In genomic region chr6:135972481-135972880, GRCm38 (mm10) we compare ENCODE assay signal across 29 mouse cellular contexts.
DNase-seq lines count a peak whose midpoint lies in the region; ATAC-seq and TF ChIP-seq lines count a peak whose summit lies in the region.
"Had no signal": no experiment of that assay in that cellular context is flagged by ENCODE, and none has a peak within 500 bp of the region (broad histone marks: within the 10 kb centered on the region; RNA-seq: fewer than 3 reads in every experiment).

No protein-coding gene starts in this region.

- H3K9me3 ChIP-seq in hindbrain, postnatal 0 days (ENCODE audit: low read length) = no peaks in the 10 kb centered on the region
- no peaks in the 10 kb centered on the region for H3K9me3 ChIP-seq in hindbrain, embryonic 13.5 days
- no peaks in the 10 kb centered on the region for H3K9me3 ChIP-seq in midbrain, postnatal 0 days (ENCODE audit: low read length)
- H3K9me3 ChIP-seq in midbrain, embryonic 14.5 days (ENCODE audit: control insufficient read depth, low read length) = no peaks in the 10 kb centered on the region
- H3K9me3 ChIP-seq: embryonic facial prominence, embryonic 15.5 days; heart, embryonic 10.5 days; heart, embryonic 13.5 days; hindbrain, embryonic 12.5 days had no signal

- H3K4me2 ChIP-seq in hindbrain, postnatal 0 days (ENCODE audit: low read depth, low read length) = no peak overlapping the region
- no peak overlapping the region for H3K4me2 ChIP-seq in hindbrain, embryonic 13.5 days
- H3K4me2 ChIP-seq in midbrain, postnatal 0 days (ENCODE audit: low read depth, low read length, poor library complexity, severe bottlenecking) = no peak overlapping the region
- H3K4me2 ChIP-seq in midbrain, embryonic 14.5 days (ENCODE audit: low read length) = no peak overlapping the region
- H3K4me2 ChIP-seq: embryonic facial prominence, embryonic 15.5 days; heart, embryonic 13.5 days; hindbrain, embryonic 12.5 days had no signal

- TF ChIP-seq CTCF in hindbrain, postnatal 0 days (IDR thresholded peaks at IDR 0.05; ENCODE audit: low read depth) = no peak
- TF ChIP-seq CTCF in midbrain, postnatal 0 days (IDR thresholded peaks at IDR 0.05) = no peak

- no peaks in the 10 kb centered on the region for H3K36me3 ChIP-seq in hindbrain, postnatal 0 days (ENCODE audit: insufficient read depth, low read length)
- H3K36me3 ChIP-seq in hindbrain, embryonic 13.5 days = no peaks in the 10 kb centered on the region
- H3K36me3 ChIP-seq in midbrain, postnatal 0 days (ENCODE audit: insufficient read depth, low read length) = no peaks in the 10 kb centered on the region
- H3K36me3 ChIP-seq in midbrain, embryonic 14.5 days (ENCODE audit: control insufficient read depth, insufficient read depth, low read length) = no peaks in the 10 kb centered on the region
- H3K36me3 ChIP-seq: embryonic facial prominence, embryonic 15.5 days; G1E; heart, embryonic 10.5 days; heart, embryonic 13.5 days; hindbrain, embryonic 12.5 days had no signal

- no peak for ATAC-seq in cerebellum, adult (ENCODE audit: insufficient number of reproducible peaks, low FRiP score, low TSS enrichment)
- no peak for ATAC-seq in hindbrain, postnatal 0 days
- ATAC-seq in hindbrain, embryonic 13.5 days (ENCODE audit: low FRiP score) = no peak
- no peak for ATAC-seq in midbrain, postnatal 0 days (ENCODE audit: low FRiP score)
- no peak for ATAC-seq in midbrain, embryonic 14.5 days (ENCODE audit: low FRiP score, low TSS enrichment)
- ATAC-seq: forebrain, embryonic 14.5 days; forebrain, postnatal 0 days; hindbrain, embryonic 16.5 days; inflammation-experienced regulatory T-cells, adult 6 months; intestine, embryonic 16.5 days; Patski had no signal

- WGBS in hindbrain, postnatal 0 days = 49% methylated on average over 9 of the region's 9 CpGs
- WGBS in hindbrain, embryonic 13.5 days = 71% methylated on average over 9 of the region's 9 CpGs
- WGBS in midbrain, postnatal 0 days = 58% methylated on average over 9 of the region's 9 CpGs
- WGBS in midbrain, embryonic 14.5 days = 69% methylated on average over 9 of the region's 9 CpGs

- no peaks in the 10 kb centered on the region for H3K27me3 ChIP-seq in hindbrain, postnatal 0 days (ENCODE audit: insufficient read depth, low read length)
- H3K27me3 ChIP-seq in hindbrain, embryonic 13.5 days = no peaks in the 10 kb centered on the region
- H3K27me3 ChIP-seq in midbrain, postnatal 0 days (ENCODE audit: insufficient read depth, low read length) = no peaks in the 10 kb centered on the region
- H3K27me3 ChIP-seq in midbrain, embryonic 14.5 days (ENCODE audit: control insufficient read depth, insufficient read depth, low read length) = no peaks in the 10 kb centered on the region
- H3K27me3 ChIP-seq: CH12.LX; embryonic facial prominence, embryonic 15.5 days; heart, embryonic 13.5 days; hindbrain, embryonic 12.5 days; Patski had no signal

- no peak overlapping the region for H3K27ac ChIP-seq in hindbrain, postnatal 0 days
- H3K27ac ChIP-seq in hindbrain, embryonic 13.5 days = no peak overlapping the region
- no peak overlapping the region for H3K27ac ChIP-seq in midbrain, postnatal 0 days (ENCODE audit: low read depth, low read length)
- H3K27ac ChIP-seq in midbrain, embryonic 14.5 days (replicated peaks; ENCODE audit: low read depth, low read length) = no peak overlapping the region
- H3K27ac ChIP-seq: embryonic facial prominence, embryonic 15.5 days; gastrocnemius, adult 2 months; heart, adult 2 months; heart, embryonic 10.5 days; heart, embryonic 13.5 days; hindbrain, embryonic 12.5 days had no signal

- H3K9ac ChIP-seq in hindbrain, postnatal 0 days (replicated peaks; ENCODE audit: low read length) = no peak overlapping the region
- no peak overlapping the region for H3K9ac ChIP-seq in hindbrain, embryonic 13.5 days
- H3K9ac ChIP-seq in midbrain, postnatal 0 days (replicated peaks; ENCODE audit: low read length, poor library complexity, severe bottlenecking) = no peak overlapping the region
- no peak overlapping the region for H3K9ac ChIP-seq in midbrain, embryonic 14.5 days (replicated peaks; ENCODE audit: low read length)
- H3K9ac ChIP-seq: embryonic facial prominence, embryonic 15.5 days; forebrain, postnatal 0 days; heart, embryonic 13.5 days; hindbrain, embryonic 12.5 days had no signal

- peaks cover 2% of the 10 kb centered on the region; the same call in 1 of the 2 replicates for H3K4me1 ChIP-seq in hindbrain, postnatal 0 days (ENCODE audit: insufficient read depth, low read length)
- no peaks in the 10 kb centered on the region; the same call in 1 of the 2 replicates for H3K4me1 ChIP-seq in hindbrain, embryonic 13.5 days (replicated peaks)
- peaks cover 4% of the 10 kb centered on the region; the same call in 1 of the 2 replicates for H3K4me1 ChIP-seq in midbrain, postnatal 0 days (ENCODE audit: insufficient read depth, low read length)
- H3K4me1 ChIP-seq in midbrain, embryonic 14.5 days (ENCODE audit: control insufficient read depth, insufficient read depth, low read length) = peaks cover 3% of the 10 kb centered on the region; the same call in 1 of the 2 replicates
- H3K4me1 ChIP-seq: embryonic facial prominence, embryonic 15.5 days; heart, embryonic 10.5 days; heart, embryonic 13.5 days; hindbrain, embryonic 12.5 days had no signal

- peak; percentile 5 for DNase-seq in cerebellum, adult 9-10 months
- DNase-seq in cerebellum, postnatal 25 days = peak; percentile 24 to 31
- DNase-seq in cerebellum, postnatal 4 days (ENCODE audit: low spot score in 2 of 2) = no peak
- peak; percentile 36 for DNase-seq in hindbrain, postnatal 0 days (ENCODE audit: low spot score)
- DNase-seq in midbrain, postnatal 0 days (ENCODE audit: low spot score) = peak; percentile 54
- no peak for DNase-seq in midbrain, embryonic 14.5 days
- DNase-seq: adrenal gland, postnatal 10 days; adrenal gland, postnatal 36 days; B cell, adult 2 months; embryo, embryonic 11 days; forebrain, postnatal 0 days; gastrocnemius, adult 2 months; gastrocnemius, postnatal 14 days; heart, adult 2 months; kidney, adult 18-20 months; kidney, adult 9 months had no signal

- no peak overlapping the region for H3K4me3 ChIP-seq in hindbrain, postnatal 0 days (ENCODE audit: low read length)
- no peak overlapping the region for H3K4me3 ChIP-seq in hindbrain, embryonic 13.5 days
- no peak overlapping the region for H3K4me3 ChIP-seq in midbrain, postnatal 0 days (ENCODE audit: low read depth, low read length)
- no peak overlapping the region for H3K4me3 ChIP-seq in midbrain, embryonic 14.5 days (replicated peaks; ENCODE audit: low read depth, low read length)
- H3K4me3 ChIP-seq: embryonic facial prominence, embryonic 15.5 days; gastrocnemius, adult 2 months; heart, adult 2 months; heart, embryonic 10.5 days; heart, embryonic 13.5 days; hindbrain, embryonic 12.5 days had no signal

Comparison
In these comparisons a context has a peak if more than half of its experiments do, and no peak if none do; other contexts are left out.
1. DNase-seq: peak in cerebellum, adult 9-10 months (single experiment), cerebellum, postnatal 25 days (2 of 2), hindbrain, postnatal 0 days (single experiment) and midbrain, postnatal 0 days (single experiment); none in cerebellum, postnatal 4 days (0 of 2) and midbrain, embryonic 14.5 days (single experiment).